Mouse (Mus musculus) midbrain, embryonic 10.5 days (tissue): ENCODE measurements at regions not wholly inside any gene's neighbourhood (a gene's known extent, or its start where the extent isn't known, plus 50 kb on each side); places are given as distances from the start of the nearest gene placed in this dataset.

Experiments
- DNase-seq: peaks from one replicate; pipeline ENCODE4 v3.0.0-alpha.2; 2017; ENCODE audit warnings: low spot score
- H3K27ac ChIP-seq: fragments of 300-500 bp; sonication (generic); replicated peaks from 2 replicates; pipeline ENCODE4 v1.5.1; 2016; ENCODE audit warnings: mild to moderate bottlenecking
- H3K27me3 ChIP-seq: fragments of 300-500 bp; sonication (generic); 2 replicates; pipeline ENCODE4 v1.6.1; 2016; ENCODE audit warnings: low read depth, mild to moderate bottlenecking; ENCODE audit not compliant: poor library complexity, severe bottlenecking
- H3K36me3 ChIP-seq: fragments of 300-500 bp; sonication (generic); 2 replicates; pipeline ENCODE4 v1.6.1; 2016; ENCODE audit warnings: mild to moderate bottlenecking, moderate library complexity
- H3K4me1 ChIP-seq: fragments of 300-500 bp; sonication (generic); 2 replicates; pipeline ENCODE4 v1.6.1; 2016
- H3K4me3 ChIP-seq: fragments of 300-500 bp; sonication (generic); 2 replicates; pipeline ENCODE4 v1.5.1; 2016; ENCODE audit warnings: mild to moderate bottlenecking, moderate library complexity
- H3K9me3 ChIP-seq: fragments of 300-500 bp; sonication (generic); replicated peaks from 2 replicates; pipeline ENCODE4 v1.6.1; 2016; ENCODE audit warnings: mild to moderate bottlenecking
- WGBS: fragments of 180-500 bp; shearing (Covaris S2); methylation state at CpG from one replicate; pipeline ENCODE4 v1.1.7; 2016; 5-methylcytosine and 5-hydroxymethylcytosine counted together

DNA sequence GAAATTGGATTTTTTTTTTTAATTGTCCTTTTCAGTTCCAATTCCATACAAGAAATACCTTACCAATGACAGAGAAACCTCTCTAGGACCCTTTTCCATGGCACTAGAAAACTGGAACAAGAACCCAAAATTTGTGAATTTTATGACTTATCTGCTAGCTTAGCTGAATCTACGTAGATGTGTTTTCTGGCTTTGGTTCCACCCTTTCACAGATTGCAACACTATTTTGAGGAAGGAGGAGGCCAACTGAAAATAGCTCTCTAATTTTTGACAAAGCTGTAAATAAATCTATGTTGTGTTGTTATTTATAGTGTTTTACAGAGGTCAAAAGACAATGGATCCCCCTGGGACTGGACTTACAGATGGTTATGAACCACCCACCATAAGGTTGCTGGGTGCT is 130.6 kb upstream of the Rapgef5 start:
- no peak for DNase-seq
- H3K36me3 ChIP-seq = no peaks in the 10 kb centered on the region
- H3K27me3 ChIP-seq = no peaks in the 10 kb centered on the region
- no peak overlapping the region for H3K27ac ChIP-seq
- no peaks in the 10 kb centered on the region for H3K9me3 ChIP-seq
- WGBS = 93% methylated on average over 1 of the region's 1 CpGs
- H3K4me1 ChIP-seq = 0 out of 2 replicates have a peak, but pooled peaks cover 3% of the 10 kb centered on the region
- no peak overlapping the region for H3K4me3 ChIP-seq

GRCm38 (mm10) chr12:117386957-117387356 is 129.3 kb upstream of the Rapgef5 start:
- Histone ChIP-seq H3K27me3 (no peaks in the 10 kb centered on the region), H3K9me3 (no peaks in the 10 kb centered on the region), H3K27ac (no peak overlapping the region), H3K4me3 (no peak overlapping the region), H3K4me1 (0 out of 2 replicates have a peak, but pooled peaks cover 3% of the 10 kb centered on the region), H3K36me3 (no peaks in the 10 kb centered on the region)
- DNase-seq = no peak
- WGBS = 90% methylated on average over 9 of the region's 9 CpGs

- H3K4me1 ChIP-seq = 0 out of 2 replicates have a peak, but pooled peaks cover 3% of the 10 kb centered on the region
- no peak for DNase-seq
- no peaks in the 10 kb centered on the region for H3K9me3 ChIP-seq
- no peaks in the 10 kb centered on the region for H3K27me3 ChIP-seq
- H3K4me3 ChIP-seq = no peak overlapping the region
- WGBS = 92% methylated on average over 7 of the region's 7 CpGs
- no peaks in the 10 kb centered on the region for H3K36me3 ChIP-seq
- H3K27ac ChIP-seq = no peak overlapping the region
These were observed 126.5 kb upstream of the Rapgef5 start for GRCm38 (mm10) chr12:117389516-117390347.

DNA sequence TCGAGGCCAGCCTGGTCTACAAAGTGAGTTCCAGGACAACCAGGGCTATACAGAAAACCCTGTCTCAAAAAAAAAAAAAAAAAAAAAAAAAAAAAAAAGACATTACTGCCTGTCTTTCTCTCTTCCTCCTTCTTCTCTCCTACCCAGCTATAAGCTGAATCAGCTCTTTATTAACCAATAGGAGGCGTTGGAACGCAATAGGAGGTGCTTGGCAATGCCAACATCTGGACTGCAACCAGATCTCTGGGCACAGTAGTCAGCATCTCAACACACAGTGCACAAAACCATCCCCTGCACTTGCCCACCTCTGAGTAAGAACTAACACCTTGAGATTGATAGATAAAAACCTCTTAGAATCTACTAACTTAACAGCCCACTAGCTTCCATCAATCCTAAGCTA is 118.8 kb upstream of the Rapgef5 start:
- no peak overlapping the region for H3K27ac ChIP-seq
- no peak overlapping the region for H3K4me3 ChIP-seq
- no peaks in the 10 kb centered on the region for H3K36me3 ChIP-seq
- DNase-seq = no peak
- no peaks in the 10 kb centered on the region for H3K9me3 ChIP-seq
- whole genome bisulfite sequencing = 95% methylated on average over 3 of the region's 3 CpGs
- H3K4me1 ChIP-seq = 0 out of 2 replicates have a peak, but pooled peaks cover 9% of the 10 kb centered on the region
- 0 out of 2 replicates have a peak, but pooled peaks cover 8% of the 10 kb centered on the region for H3K27me3 ChIP-seq

DNA sequence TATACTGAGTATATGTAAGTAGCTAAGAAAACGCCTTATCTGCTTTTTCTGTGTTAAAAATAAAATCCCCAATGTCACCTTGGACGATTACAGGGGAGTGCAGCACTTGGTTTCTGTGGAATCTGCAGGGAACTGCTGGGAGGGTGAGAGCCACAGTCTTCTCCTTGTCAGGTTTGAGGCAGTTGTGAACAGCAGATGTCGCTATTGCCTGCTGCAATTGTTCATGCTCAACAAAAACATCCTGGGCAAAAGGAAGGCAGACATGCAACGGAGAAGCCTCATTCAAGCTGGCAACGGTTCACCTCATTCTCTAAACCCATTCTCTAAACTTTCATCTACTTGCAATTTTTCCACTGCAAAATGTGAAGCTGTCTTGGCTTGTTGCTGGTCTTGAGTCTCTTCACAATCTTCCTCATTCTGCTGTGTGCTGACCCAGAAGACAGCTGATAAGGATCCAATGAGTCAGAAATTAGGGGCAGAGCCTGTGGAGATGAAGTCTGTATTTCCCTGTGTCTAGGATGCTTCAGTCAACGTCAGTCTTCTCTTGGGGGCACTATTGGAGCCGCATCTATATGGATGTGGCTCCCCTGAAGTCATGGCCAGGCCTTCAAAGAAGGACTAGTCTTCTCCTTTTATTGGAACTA is 112.6 kb upstream of the Rapgef5 start:
- Histone ChIP-seq H3K27ac (no peak overlapping the region), H3K27me3 (0 out of 2 replicates have a peak, but pooled peaks cover 8% of the 10 kb centered on the region), H3K9me3 (no peaks in the 10 kb centered on the region), H3K4me3 (no peak overlapping the region), H3K36me3 (no peaks in the 10 kb centered on the region), H3K4me1 (0 out of 2 replicates have a peak, but pooled peaks cover 13% of the 10 kb centered on the region)
- WGBS = 12% methylated on average over 7 of the region's 7 CpGs
- peak; percentile 72 for DNase-seq

DNA sequence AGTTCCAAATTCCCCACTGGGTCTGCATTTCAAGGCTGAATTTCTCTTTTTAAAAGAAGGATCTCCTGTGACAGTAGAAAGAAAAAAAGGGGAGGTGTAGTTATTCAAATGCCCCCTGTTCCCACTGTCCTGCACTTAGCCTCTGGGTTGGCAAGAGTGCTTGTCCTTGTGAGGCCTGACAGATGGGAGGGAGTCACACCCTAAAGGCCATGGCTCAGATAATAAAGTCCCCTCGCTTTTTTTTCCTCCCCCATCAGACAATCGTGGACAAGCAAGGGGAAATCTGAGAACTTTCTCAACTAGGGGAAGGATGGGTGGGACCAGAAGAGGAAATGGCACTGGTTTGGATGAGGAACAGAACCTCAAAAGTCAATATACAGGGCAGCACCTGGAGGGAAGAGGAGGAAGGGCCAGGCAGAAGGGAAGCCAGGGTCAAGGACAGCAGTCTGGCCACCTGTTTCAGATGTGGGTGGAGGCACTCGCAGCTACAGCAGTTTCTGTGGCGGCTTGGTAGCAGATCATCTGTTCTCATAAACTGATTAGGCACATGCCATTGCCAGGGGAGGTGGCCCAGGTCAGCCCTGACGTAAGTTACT is 112.0 kb upstream of the Rapgef5 start:
- DNase-seq = no peak
- no peaks in the 10 kb centered on the region for H3K36me3 ChIP-seq
- 0 out of 2 replicates have a peak, but pooled peaks cover 8% of the 10 kb centered on the region for H3K27me3 ChIP-seq
- H3K27ac ChIP-seq = no peak overlapping the region
- no peak overlapping the region for H3K4me3 ChIP-seq
- H3K4me1 ChIP-seq = 0 out of 2 replicates have a peak, but pooled peaks cover 13% of the 10 kb centered on the region
- WGBS = 65% methylated on average over 5 of the region's 5 CpGs
- H3K9me3 ChIP-seq = no peaks in the 10 kb centered on the region

- H3K36me3 ChIP-seq = no peaks in the 10 kb centered on the region
- H3K4me1 ChIP-seq = 0 out of 2 replicates have a peak, but pooled peaks cover 4% of the 10 kb centered on the region
- no peaks in the 10 kb centered on the region for H3K9me3 ChIP-seq
- H3K27ac ChIP-seq = no peak overlapping the region
- DNase-seq = no peak
- no peaks in the 10 kb centered on the region for H3K27me3 ChIP-seq
- no peak overlapping the region for H3K4me3 ChIP-seq
- WGBS = 90% methylated on average over 9 of the region's 9 CpGs
These were observed 109.4 kb upstream of the Rapgef5 start for GRCm38 (mm10) chr12:117406832-117407231.

GRCm38 (mm10) chr12:117410604-117411003 is 105.7 kb upstream of the Rapgef5 start:
- no peak for DNase-seq
- no peak overlapping the region for H3K27ac ChIP-seq
- H3K4me1 ChIP-seq = peaks cover 7% of the 10 kb centered on the region
- 56% methylated on average over 1 of the region's 1 CpGs for WGBS
- no peak overlapping the region for H3K4me3 ChIP-seq
- H3K27me3 ChIP-seq = no peaks in the 10 kb centered on the region
- H3K36me3 ChIP-seq = no peaks in the 10 kb centered on the region
- H3K9me3 ChIP-seq = no peaks in the 10 kb centered on the region

GRCm38 (mm10) chr12:117412257-117412656 is 104.0 kb upstream of the Rapgef5 start:
- DNase-seq = no peak
- 89% methylated on average over 6 of the region's 6 CpGs for WGBS
- H3K36me3 ChIP-seq = no peaks in the 10 kb centered on the region

GRCm38 (mm10) chr12:117412779-117413505 is 103.3 kb upstream of the Rapgef5 start:
- Histone ChIP-seq H3K4me1 (peaks cover 7% of the 10 kb centered on the region), H3K9me3 (no peaks in the 10 kb centered on the region), H3K27me3 (no peaks in the 10 kb centered on the region), H3K36me3 (no peaks in the 10 kb centered on the region), H3K27ac (peak overlapping the region; percentile 67; the same call in 1 of the 2 replicates), H3K4me3 (no peak overlapping the region)
- DNase-seq = no peak
- WGBS = 66% methylated on average over 2 of the region's 2 CpGs

More at GRCm38 (mm10) chr12:117412257-117412656, 104.0 kb upstream of the Rapgef5 start:
- Histone ChIP-seq H3K9me3 (no peaks in the 10 kb centered on the region), H3K27ac (no peak overlapping the region), H3K4me3 (no peak overlapping the region), H3K27me3 (no peaks in the 10 kb centered on the region), H3K4me1 (peaks cover 7% of the 10 kb centered on the region)

- H3K4me3 ChIP-seq = no peak overlapping the region
- 93% methylated on average over 2 of the region's 2 CpGs for WGBS
These were observed 102.3 kb upstream of the Rapgef5 start for GRCm38 (mm10) chr12:117414020-117414419.

DNA sequence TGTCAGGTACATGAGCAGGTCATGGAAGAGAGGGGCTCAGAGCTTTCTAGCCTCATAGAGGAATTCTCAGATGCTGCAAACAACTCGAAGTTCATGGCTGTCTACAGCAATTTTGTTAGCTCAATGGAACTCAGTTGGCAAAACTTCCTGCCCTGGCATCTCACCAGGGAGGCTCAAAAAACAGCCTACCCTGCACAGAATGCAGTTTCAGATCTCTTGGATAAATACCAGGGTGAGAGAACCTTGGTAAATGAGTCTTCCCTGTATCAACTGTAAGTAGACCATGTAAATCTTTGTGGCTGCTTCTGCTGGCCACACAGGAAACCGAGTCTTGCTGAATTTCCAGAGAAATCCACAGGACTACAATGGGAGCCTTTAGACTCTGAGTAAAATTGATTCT is 101.1 kb upstream of the Rapgef5 start:
- no peaks in the 10 kb centered on the region for H3K9me3 ChIP-seq
- 83% methylated on average over 2 of the region's 2 CpGs for WGBS
- peaks cover 7% of the 10 kb centered on the region for H3K4me1 ChIP-seq
- H3K4me3 ChIP-seq = no peak overlapping the region
- DNase-seq = no peak
- no peak overlapping the region for H3K27ac ChIP-seq
- H3K36me3 ChIP-seq = no peaks in the 10 kb centered on the region
- no peaks in the 10 kb centered on the region for H3K27me3 ChIP-seq

More at GRCm38 (mm10) chr12:117414020-117414419, 102.3 kb upstream of the Rapgef5 start:
- no peak for DNase-seq
- Histone ChIP-seq H3K27ac (no peak overlapping the region), H3K36me3 (no peaks in the 10 kb centered on the region), H3K4me1 (peaks cover 7% of the 10 kb centered on the region), H3K27me3 (no peaks in the 10 kb centered on the region), H3K9me3 (no peaks in the 10 kb centered on the region)
